Mouse (Mus musculus) ovary, adult 18-20 months (tissue): Measurements from ENCODE around the gene Olfr656.

Experiments
- DNase-seq: peaks from one replicate; pipeline ENCODE4 v3.0.0; 2022; ENCODE audit warnings: low spot score, mixed read lengths

Gene Olfr656

DNA sequence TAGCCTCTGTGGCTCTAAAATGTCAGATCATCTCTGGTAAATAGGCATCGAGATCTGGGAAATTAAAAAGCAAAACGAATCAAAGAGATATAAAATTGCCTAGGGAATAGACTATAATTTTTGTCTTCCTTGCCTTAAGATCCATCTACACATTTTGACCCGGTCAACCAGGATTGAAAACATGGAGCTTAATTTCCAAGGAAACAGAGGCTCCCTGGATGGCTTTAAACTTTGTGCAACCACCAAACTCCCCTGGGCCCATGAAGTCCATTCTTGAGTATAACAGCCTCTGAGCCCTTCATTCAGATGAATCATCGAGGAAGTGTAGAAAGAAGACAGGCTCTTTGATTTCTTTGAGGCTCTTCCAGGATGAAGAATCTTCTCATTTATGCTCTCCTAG is at the start of gene Olfr656:
TSS of gene Olfr656 (plus strand) at position 301 of the 400 bp plus-strand sequence.
- no peak for DNase-seq

DNA sequence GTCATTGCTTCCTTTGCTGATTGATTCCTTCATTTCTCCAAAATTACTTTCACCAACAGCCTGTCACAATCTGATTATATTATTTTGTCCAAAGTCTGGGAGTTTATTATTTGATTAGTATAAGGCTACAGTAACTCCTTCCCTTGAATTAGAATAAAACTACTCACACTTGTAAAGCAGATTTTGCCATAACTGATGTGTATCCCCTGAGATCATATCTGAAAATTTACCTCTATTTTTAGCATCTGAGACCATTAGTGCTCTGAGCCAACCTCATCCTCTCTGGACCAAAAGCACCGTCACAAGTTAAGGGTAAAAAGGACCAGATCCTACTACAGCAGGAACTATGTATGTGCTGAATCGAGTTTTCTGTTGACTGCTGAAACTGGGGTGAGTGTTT is 36.7 kb upstream of the Olfr656 start, which contains the start of gene Olfr653:
TSS of gene Olfr653 (plus strand) at position 301 of the 400 bp plus-strand sequence.
- DNase-seq: no peak

DNA sequence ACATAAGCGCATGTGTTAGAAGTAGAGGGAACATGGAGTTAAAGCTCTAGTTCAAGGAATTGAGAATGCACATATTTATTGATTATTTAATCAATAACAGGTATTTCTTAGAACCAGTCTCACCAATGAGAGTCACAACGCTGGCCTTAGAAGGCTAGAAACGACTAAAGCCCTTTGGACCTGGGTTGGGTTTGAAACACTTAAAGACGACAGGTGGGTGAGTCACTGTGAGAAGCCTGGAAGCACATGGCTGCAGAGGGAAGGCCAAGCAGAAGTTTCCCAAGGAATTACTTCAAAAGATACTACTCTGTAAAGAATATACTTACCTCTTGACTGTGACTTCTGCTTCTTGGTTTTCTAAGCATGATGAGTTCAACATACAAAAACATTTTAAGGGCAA is 32.9 kb upstream of the Olfr656 start:
- no peak for DNase-seq

DNA sequence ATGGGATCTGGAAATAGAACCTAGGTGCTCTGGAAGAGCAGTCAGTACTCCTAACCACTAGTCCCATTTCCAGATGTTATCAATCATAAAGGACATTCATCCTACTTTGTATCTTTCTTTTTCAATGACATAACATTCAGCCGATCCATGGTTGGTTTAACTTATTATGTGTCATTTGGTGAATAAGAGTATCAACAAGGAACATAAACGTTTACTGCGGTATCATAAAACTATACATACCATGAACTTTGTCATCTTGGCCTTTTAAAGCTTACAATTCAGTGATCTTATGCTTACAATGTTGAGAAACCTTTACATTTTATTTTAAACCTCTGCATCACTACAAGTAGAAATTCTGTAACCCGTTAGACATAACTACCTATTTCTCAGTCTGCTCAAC is 32.3 kb upstream of the Olfr656 start:
- DNase-seq: no peak

DNA sequence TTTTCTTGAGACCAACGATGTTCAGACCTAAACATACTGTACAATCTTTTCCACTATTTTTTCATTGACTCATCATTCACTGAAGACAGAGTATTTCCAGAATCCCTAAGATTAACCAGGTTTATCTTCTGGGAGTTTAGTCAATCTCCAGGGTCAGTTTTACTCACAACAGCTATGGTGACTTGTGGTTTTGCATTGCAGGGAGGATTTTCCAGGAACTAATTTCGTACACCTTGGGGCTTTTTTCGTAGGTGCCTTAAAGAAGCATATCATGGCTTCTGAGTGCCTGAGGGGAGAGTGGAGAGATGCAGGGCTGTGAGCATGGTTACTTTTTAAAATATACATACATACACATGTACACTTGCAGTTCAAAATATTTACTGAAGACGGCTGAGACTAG is 27.0 kb upstream of the Olfr656 start, which contains the start of gene Olfr654:
TSS of gene Olfr654 (plus strand) at position 301 of the 400 bp plus-strand sequence.
- DNase-seq: no peak

DNA sequence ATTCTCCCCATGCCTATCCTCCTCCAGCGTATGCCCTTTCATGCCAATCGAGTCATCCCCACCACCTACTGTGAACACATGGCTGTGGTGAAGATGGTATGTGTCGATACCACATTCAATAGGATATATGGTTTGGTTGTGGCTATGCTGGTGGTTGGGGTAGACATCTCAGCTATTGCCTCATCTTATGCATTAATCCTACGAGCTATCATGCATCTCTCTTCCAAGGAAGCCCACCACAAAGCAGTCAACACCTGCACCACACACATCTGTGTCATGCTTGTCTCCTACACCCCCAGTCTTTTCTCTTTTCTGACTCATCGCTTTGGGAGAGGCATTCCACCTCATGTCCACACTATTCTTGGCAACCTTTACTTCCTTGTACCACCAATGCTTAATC is 25.5 kb upstream of the Olfr656 start:
- no peak for DNase-seq

DNA sequence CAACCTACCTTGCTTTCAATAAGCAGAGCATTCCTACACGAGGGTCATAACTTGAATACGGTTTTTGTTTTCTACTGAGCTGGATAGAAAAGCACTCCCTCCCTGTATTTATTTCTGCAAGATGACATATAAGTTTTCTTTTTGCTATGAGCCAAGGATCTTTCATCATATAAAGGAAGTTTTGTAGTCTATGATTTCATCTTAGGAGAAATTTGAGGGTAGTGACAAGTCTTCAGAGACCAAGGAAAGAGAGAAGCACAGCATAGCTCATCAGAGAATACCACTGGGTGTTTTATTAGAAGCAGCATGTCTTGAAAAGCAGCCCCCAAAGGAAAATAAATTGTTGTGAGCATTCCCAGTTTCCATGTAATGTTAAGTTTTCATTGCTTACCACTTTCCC is 12.1 kb upstream of the Olfr656 start, which contains the start of gene Olfr655:
TSS of gene Olfr655 (minus strand) at position 101 of the 400 bp plus-strand sequence.
- DNase-seq: no peak

DNA sequence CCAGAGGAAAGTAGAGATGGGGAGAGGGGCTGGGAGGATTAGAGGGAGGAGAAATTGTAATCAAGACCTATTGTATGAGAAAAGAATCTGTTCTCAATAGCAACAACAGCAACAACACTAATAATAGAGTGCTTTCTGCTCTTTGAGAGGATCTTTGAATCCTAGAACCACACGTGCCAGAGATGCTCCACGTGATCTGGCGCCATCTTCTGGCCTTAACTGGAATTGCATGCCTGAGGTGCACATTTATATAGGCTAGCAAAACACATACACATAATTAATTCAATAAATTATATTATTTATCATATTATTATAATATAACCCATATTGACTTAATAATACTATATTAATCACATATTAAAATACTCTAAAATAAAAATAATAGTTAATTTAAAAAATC is 10.6 kb upstream of the Olfr656 start:
- DNase-seq: no peak

DNA sequence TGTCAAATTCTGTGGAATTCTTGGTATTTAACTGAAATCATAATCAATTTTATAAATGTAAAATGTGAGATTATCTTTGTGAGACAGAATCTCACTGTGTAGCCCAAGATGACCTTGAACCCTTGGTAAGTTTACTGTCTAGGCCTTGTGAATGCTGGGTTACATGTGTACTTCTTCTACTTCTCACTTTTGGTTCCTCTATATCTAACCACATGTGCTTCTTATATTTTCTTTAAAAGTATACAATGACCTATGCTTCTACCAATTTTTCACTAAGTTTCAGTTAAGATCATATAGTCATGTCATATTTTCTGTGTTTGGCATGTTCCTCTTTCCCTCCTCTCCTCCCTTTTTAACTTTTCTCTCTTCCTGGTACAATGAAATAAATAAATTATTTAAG is 9.0 kb upstream of the Olfr656 start:
- no peak for DNase-seq

DNA sequence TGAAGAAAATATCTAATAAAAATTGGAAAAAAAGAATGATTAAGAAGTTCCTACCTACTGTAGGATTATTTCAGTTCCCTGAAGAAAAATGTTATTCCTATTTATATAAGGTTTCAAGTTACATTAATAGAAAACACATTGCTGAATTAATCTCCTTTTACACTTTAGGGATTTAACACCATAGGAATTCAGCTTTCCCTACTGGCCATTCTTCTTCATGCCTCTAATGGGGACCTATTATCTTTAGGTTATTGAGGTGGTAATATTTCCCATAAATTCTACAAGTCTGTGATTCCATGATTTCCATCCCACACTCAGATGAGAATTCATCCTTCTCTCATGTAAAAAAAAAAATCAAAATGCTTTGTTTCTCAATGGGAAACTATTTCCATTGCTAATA is 10.7 kb downstream of the Olfr656 start, which contains the start of gene Olfr657:
TSS of gene Olfr657 (plus strand) at position 301 of the 400 bp plus-strand sequence.
- DNase-seq: no peak

DNA sequence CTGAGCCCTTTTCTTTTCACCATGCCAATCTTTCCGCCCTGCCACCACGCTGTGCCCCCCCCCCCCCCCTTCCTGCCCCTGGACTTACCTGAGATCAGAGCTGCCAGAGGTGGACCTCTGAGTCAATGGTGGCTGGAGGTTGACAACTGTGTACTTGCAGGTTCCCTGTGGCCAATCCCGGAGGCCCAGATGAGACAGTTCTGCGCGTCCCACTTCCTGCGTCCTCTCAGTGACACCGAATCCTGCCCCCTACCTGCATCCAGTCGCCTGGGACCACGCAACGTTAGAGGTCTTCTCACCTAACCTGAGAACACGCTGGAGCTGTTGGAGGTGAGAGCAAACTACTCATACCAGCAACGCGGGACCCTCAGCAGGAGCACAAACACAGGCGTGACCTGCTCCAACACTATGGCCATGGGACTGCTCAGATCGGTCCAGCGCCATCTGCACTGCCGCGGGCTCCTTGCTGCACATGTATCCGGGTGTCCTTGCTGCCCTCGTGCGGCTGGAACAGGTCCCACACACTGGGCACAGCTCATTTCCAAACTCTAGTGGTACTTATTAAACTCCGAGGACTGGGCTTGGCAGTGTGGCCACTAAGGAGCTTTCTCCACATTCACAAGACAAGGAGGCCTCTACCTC is 33.2 kb downstream of the Olfr656 start, which contains the start of gene Olfr658:
TSS of gene Olfr658 (minus strand) at position 465 of the 642 bp plus-strand sequence.
- no peak for DNase-seq

DNA sequence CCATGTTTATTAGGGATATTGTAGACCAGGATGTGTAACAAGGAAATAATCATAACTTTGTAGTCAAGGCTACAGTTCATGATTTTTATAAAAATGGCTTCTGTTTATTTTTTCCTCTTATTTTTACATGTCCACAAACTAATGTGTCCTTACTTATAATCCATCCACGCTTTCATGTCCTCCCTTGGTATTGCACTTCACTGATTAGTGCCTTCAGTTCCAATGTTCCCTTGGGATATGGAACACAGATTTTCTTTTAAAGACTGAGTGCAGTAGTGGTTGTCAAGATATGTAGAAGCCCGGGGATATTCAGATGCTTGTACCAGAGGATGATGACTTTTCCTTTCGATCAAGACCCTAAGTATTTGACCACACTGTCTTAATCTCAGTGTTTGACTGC is 52.7 kb downstream of the Olfr656 start, which contains the start of gene Olfr659:
TSS of gene Olfr659 (plus strand) at position 301 of the 400 bp plus-strand sequence.
- no peak for DNase-seq
